Mouse (Mus musculus) c-Kit-positive CD71-positive TER-119-positive erythroid progenitor cells, embryonic 14.5 days (primary cell): ENCODE results near the gene Psma7.

Experiments used
- DNase-seq: peaks from one replicate; pipeline ENCODE4 v3.0.0-alpha.2; 2013; ENCODE audit warnings: low spot score

Psma7 gene

DNA sequence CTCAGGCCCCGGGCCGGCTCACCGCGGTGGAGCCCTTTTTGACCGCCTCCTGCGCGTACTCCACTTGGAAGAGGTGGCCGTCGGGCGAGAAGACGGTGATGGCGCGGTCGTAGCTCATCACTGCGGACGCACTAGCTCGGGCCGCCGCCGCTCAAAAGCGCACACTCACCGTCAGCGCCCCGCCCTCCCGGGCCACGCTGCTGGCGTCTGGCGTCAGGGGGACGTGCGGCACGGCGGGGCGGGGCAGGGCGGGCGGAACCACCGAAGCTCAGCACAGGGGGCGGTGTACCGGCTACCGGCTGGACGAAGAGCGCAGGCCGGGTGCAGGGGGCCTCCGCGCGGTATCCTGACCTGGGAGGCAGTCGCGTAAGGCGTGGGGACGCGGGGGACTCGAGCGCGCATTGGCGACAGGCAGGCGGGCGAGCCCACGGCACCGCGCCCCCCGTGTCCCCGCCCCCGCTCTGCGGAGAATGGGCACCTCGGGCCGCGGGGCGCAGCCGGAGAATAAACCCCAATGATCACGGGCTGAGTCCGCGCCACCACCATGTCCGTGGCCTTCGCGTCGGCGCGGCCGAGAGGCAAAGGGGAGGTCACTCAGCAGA, at the start of gene Psma7, which contains the start of gene Ss18l1:
Gene Psma7 (minus strand): TSS at position 178 of the 602 bp plus-strand sequence.
Gene Ss18l1 (plus strand): TSS at position 254 of the 602 bp plus-strand sequence.
- peak; percentile 85 for DNase-seq

- DNase-seq = no peak
Measured at GRCm38 (mm10) chr2:180090285-180090684, 48.1 kb upstream of the Psma7 start.

GRCm38 (mm10) chr2:180087472-180087871, 45.2 kb upstream of the Psma7 start:
- DNase-seq = no peak

DNA sequence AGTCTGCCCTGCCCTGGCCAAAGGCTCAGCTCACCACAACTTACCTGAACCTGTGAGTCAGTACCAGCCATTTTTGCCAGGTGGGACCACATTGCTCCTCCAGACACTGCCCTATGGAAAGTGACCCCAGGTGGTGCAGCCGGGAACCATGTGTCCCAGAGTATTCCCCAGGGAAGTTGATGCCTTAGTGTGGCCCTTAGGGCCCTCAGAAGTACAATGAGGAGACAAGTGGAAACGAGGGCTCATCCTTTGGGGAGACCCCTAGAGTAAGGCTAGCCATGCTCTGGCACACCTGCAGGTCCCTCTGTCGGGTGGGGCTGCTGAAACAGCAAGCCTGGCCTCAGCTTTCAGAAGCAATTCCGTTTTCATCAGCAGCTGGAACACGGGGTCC, 44.4 kb upstream of the Psma7 start:
- no peak for DNase-seq

GRCm38 (mm10) chr2:180085926-180086636, 43.8 kb upstream of the Psma7 start:
- DNase-seq = no peak

DNA sequence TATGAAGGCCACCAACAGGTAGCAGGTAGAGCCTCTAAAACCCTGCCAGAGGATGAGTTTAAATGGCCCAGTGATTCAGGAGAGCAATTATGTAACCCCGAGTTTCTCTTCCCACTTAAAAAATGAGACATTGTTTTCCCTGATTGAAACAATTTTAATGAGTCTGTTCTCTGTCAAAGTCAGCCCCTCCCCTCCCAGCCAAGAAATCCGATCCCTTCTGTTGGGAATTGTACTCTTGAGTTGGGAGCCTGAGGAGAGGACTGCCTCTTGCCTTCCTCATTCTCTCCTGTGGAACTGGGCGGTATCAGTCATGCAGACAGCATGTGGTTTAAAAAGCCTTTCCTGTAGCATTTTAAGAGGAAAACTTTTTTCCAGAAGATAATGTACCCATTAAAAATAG, 42.3 kb upstream of the Psma7 start:
- DNase-seq = no peak

GRCm38 (mm10) chr2:180083063-180083462, 40.8 kb upstream of the Psma7 start:
- DNase-seq = no peak

DNA sequence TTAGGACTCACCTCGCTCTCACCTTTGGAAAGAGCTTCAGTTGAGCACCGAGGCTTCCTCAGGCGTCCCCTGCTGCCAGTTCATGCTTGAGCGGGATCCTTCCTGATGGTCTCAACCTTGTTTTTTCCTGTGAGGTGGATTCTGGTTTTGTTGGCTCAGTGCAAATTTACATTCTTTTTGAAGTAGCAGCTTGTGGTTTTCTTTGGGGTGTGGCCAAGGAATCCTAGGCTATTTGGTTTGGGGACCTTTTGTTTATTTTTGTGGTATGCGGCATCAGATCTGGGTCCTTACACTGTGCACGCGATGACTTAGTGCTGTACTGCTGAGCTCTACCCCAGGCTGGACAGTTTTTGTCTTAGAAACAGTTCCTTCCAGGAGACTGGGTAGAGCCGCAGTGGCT, 38.4 kb upstream of the Psma7 start:
- no peak for DNase-seq

DNA sequence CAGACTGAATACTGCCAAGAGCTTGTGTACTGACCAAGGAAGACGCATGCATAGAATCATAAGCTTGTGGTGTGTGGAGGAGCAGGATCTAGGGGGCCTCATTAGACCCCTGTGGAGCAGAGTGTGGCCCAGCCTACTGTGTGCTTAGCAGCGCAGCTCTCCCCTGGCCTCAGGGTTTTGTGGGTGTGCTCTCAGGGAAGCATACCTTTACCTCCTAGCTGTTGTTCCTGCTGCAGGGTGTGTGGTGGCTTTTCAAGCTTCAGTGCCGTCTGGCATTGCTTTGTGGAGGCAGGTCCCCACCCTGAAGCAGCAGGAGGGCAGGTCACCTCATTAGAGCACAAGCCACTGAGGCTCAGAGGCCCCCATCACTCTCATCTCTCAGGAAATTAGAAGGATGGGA, 35.4 kb upstream of the Psma7 start:
- DNase-seq = no peak

GRCm38 (mm10) chr2:180072886-180073285, 30.7 kb upstream of the Psma7 start:
- DNase-seq = no peak

GRCm38 (mm10) chr2:180071671-180072070, 29.4 kb upstream of the Psma7 start:
- DNase-seq = no peak

DNA sequence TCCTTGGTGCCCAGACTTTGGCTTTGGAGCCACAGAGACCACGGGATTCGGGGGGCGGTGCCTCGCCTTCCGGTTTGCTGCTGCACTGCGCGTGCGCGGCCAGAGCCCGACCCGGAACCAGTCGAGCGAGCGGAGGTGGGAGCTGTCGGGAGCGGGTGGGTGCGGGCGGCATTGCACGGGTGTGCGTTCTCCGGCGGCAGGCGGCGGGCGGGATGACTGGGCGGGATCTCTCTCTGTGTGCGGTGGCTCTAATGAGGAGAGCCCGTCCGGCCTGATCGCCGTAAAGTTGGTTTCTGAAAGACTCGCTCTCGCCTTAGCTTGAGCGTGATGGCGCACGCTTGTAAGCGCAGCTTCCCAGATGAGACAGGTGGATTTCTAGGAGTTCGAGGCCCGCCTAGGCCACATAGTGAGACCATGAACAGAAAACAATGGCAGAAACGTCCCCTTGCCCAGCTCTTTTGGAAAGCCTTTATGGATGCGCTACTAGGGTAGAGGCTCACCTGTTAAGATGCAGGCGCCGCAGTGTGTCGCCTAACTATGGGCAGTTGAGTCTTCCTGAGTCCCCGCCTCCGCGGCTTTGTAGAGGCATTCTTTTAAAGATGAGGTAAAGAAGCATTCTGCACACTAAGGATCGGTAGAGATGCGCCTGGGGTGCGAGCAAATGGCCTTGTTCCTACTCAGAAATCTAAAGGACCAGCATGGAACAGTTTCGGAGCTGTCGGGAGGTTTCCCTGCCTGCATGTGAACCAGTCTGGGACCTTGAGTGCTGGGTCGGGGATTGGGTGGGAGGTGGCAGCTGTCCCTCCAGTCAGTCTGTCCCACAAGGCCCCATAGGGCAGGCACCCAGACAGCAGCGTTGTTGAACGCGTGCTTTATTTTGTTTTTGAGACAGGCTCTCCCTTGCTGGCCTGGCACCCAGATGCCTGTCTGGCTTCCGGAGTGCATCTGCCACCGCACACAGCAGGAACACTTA, 28.5 kb upstream of the Psma7 start, which contains the start of gene Mtg2:
Gene Mtg2 (plus strand): TSS at position 108 of the 973 bp plus-strand sequence.
- peak; percentile 89 for DNase-seq

DNA sequence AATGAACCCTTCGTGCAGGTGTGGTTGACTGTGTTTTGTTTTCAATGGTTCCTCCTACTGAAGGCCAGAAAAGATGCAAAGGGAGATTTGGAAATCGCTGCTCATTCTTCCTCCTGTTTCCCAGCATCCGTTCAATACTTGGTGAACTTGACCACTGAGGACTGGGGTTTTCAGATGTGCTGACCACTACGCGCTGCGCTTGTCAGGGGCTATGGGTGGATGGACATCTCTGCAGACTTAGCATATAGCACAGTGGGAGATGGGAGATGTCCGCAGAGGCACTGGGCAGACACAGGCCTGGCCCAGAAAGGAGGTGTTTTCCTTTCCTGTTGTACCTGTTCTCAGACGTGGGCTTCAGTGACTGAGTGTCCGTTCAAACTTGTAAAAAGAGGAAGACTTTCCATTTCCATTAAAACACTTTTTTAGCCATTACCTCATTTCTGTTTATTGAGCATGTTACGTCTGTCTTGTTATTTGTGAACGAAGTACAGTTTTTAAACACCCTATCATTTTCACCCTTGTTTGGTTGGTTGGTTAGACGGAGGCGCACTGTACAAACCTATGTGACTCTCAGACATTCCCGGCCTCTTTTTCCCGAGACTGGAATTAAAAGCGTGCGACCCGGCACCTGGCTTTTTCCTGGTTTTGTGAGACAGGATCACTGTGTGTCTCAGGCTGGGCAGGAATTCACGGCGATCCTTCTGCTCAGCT, 27.7 kb upstream of the Psma7 start:
- no peak for DNase-seq

GRCm38 (mm10) chr2:180063338-180064131, 21.3 kb upstream of the Psma7 start:
- DNase-seq = no peak

- DNase-seq = no peak
Measured at GRCm38 (mm10) chr2:180053001-180053400, 10.8 kb upstream of the Psma7 start.

DNA sequence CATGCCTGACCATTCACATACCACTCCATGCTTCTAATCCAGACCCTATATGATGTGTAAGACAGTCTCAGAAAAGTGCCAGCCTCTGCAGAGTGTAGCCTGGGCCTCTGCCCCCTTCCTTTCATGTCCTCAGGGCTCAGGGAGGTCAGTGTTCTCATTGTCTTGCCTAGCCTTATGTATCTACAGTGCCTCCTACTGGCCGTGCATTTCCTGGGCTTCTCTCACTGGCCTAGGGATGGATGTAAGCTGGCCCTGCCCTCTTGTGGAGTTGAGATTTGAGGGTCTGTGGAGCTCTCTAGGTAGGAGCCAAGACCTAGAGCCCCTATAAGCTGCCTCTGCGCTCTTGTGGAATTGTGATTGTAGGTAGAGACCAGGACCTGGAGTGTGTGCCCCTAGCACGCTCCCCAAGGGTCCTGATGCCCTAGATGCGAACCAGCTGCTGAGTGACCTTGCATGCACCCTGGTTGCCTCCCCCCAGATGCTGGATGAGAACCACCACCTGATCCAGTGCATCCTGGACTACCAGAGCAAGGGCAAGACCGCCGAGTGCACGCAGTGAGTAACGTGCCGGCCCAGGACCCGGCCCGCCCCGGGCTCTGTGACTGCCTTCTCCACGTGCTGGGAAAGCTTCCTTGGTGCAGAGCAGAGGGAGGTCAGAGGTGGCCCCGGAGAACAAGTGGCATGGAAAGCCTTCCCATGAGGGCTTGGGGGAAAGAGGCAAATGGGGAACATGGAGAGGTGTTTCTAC, 9.9 kb upstream of the Psma7 start:
- DNase-seq = no peak

- peak; percentile 77 for DNase-seq
Measured at GRCm38 (mm10) chr2:180050986-180051385, 8.8 kb upstream of the Psma7 start.

- DNase-seq = no peak
Measured at GRCm38 (mm10) chr2:180047980-180048635, 5.9 kb upstream of the Psma7 start.

- DNase-seq = no peak
Measured at GRCm38 (mm10) chr2:180047580-180047979, 5.3 kb upstream of the Psma7 start.

DNA sequence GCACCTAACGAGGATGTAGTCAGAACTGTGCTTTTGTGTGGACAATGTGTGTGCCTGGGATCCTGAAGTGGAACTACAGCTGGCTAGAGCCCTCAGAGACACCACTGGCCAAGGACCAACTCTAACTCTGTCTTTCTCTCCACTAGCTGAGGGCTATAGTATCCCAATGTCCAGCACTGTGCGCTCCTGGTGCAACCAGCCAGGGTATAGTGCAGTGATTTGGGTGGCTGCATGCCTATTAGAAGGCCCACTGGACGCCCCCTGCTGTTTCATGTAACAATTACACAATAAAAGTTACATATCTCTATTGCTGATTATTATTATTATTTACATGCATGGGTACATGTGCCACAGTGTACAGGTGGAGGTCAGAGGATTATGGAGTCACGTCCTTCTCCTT, 3.0 kb upstream of the Psma7 start:
- DNase-seq = peak; percentile 55
